Mouse (Mus musculus) C2C12 (cell line): ENCODE results near the gene 2010300C02Rik.

Experiments used
- CTCF ChIP-seq: IDR thresholded peaks from one replicate; pipeline ENCODE4 v1.5.1; 2011; ENCODE audit not compliant: control insufficient read depth, insufficient read depth, insufficient read length
- MYOG ChIP-seq: IDR thresholded peaks from one replicate; pipeline ENCODE4 v1.6.1; 2011; ENCODE audit not compliant: control insufficient read depth, insufficient read length; ENCODE audit errors: extremely low read depth

- TF ChIP-seq CTCF, result no peak
- TF ChIP-seq MYOG, result no peak
Measured at GRCm38 (mm10) chr1:37729353-37729752, 9.5 kb upstream of the 2010300C02Rik start.
